7 mouse cellular contexts compared by ENCODE assay signal in the genomic region with DNA sequence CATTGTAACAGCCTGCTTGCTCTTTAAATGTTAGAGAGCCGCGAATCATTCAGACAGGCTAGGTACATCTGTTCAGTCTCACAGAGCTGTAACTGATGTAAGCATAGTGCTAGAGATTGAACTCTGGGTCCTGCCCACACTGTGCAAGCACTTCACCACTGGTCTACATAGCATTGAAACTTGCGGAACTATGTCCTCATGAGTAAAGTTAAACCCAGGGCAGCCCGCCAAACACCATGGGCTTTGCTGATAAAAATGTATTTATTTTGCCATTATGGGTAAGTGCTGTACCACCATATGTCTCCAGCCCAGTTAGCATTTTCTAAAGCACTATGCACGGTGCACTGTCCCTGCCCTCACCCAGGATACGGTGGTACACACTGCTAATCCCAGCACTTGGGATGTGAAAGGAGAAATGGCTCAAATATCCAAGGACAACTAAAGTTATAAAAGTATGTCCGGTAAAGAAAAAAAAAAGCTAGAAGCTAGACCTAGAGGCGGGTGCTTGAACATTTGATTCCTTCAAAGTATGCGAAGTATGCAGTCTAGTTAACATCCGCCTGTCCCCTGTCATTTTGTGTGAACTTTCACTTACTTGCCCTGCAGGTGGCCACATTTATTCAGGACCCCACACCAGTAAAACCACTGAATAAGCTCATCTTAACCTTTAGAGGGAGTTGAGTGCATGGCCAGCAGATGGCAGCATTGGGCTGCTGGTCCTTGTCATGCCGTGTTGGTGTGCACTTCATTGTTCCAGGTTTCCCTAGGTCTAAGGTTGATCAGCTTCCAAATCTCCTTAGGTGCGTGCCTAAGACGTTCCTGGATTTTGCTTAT. TPM values are rescaled to one million over a fixed set of nuclear protein-coding genes. Genes with fewer than 3 reads are reported as not detected.
DNase-seq lines count a peak whose midpoint lies in the region; ATAC-seq lines count a peak whose summit lies in the region.

No protein-coding gene starts in this region.

- ATAC-seq in embryonic facial prominence, embryonic 11.5 days (replicated peaks; ENCODE audit: insufficient number of reproducible peaks, low FRiP score, low TSS enrichment, low read depth): peak; percentile 76; the same call in 1 of the 2 replicates
- peak; percentile 62; the same call in 1 of the 2 replicates for ATAC-seq in limb, embryonic 11.5 days (ENCODE audit: insufficient number of reproducible peaks, low FRiP score, low TSS enrichment, low read depth)
- ATAC-seq in midbrain, embryonic 14.5 days (ENCODE audit: low FRiP score, low TSS enrichment): peak; percentile 83

- H3K4me1 ChIP-seq in embryonic facial prominence, embryonic 11.5 days (ENCODE audit: control insufficient read depth, insufficient read depth, low read length): no peaks in the 10 kb centered on the region
- no peaks in the 10 kb centered on the region for H3K4me1 ChIP-seq in limb, embryonic 11.5 days (ENCODE audit: control insufficient read depth, insufficient read depth, low read length)
- no peaks in the 10 kb centered on the region for H3K4me1 ChIP-seq in midbrain, embryonic 14.5 days (ENCODE audit: control insufficient read depth, insufficient read depth, low read length)

- H3K4me2 ChIP-seq in embryonic facial prominence, embryonic 11.5 days (ENCODE audit: low read depth, low read length): no peak overlapping the region
- H3K4me2 ChIP-seq in limb, embryonic 11.5 days (ENCODE audit: low read depth, severe bottlenecking): no peak overlapping the region
- H3K4me2 ChIP-seq in midbrain, embryonic 14.5 days (ENCODE audit: low read length): no peak overlapping the region

- WGBS in embryonic facial prominence, embryonic 11.5 days: 40% methylated on average over 13 of the region's 13 CpGs
- 53% methylated on average over 13 of the region's 13 CpGs for WGBS in limb, embryonic 11.5 days
- WGBS in midbrain, embryonic 14.5 days: 51% methylated on average over 13 of the region's 13 CpGs

- H3K27ac ChIP-seq in embryonic facial prominence, embryonic 11.5 days (replicated peaks; ENCODE audit: low read depth, low read length): no peak overlapping the region
- no peak overlapping the region for H3K27ac ChIP-seq in limb, embryonic 11.5 days (replicated peaks; ENCODE audit: low read depth, low read length)
- H3K27ac ChIP-seq in midbrain, embryonic 14.5 days (replicated peaks; ENCODE audit: low read depth, low read length): no peak overlapping the region

- H3K36me3 ChIP-seq in embryonic facial prominence, embryonic 11.5 days (replicated peaks; ENCODE audit: control insufficient read depth, insufficient read depth, low read depth, low read length): no peaks in the 10 kb centered on the region
- peaks cover 2% of the 10 kb centered on the region; the same call in 1 of the 2 replicates for H3K36me3 ChIP-seq in limb, embryonic 11.5 days (ENCODE audit: control insufficient read depth, insufficient read depth, low read length)
- H3K36me3 ChIP-seq in midbrain, embryonic 14.5 days (ENCODE audit: control insufficient read depth, insufficient read depth, low read length): no peaks in the 10 kb centered on the region

- no peak overlapping the region for H3K4me3 ChIP-seq in embryonic facial prominence, embryonic 11.5 days (ENCODE audit: low read depth, low read length)
- no peak overlapping the region for H3K4me3 ChIP-seq in limb, embryonic 11.5 days (ENCODE audit: low read depth, low read length)
- H3K4me3 ChIP-seq in midbrain, embryonic 14.5 days (replicated peaks; ENCODE audit: low read depth, low read length): no peak overlapping the region

- H3K9ac ChIP-seq in embryonic facial prominence, embryonic 11.5 days (replicated peaks; ENCODE audit: low read length): no peak overlapping the region
- H3K9ac ChIP-seq in limb, embryonic 11.5 days (ENCODE audit: low read length): no peak overlapping the region
- H3K9ac ChIP-seq in midbrain, embryonic 14.5 days (replicated peaks; ENCODE audit: low read length): no peak overlapping the region

- DNase-seq in adrenal gland, postnatal 14 days: peak; percentile 90
- DNase-seq in embryonic facial prominence, embryonic 11.5 days (ENCODE audit: low spot score): peak; percentile 94
- peak; percentile 85 to 91 for DNase-seq in heart, adult 18-20 months
- peak; percentile 86 for DNase-seq in kidney, adult 18-20 months
- DNase-seq in limb, embryonic 11.5 days (ENCODE audit: low spot score): peak; percentile 94
- peak; percentile 93 for DNase-seq in midbrain, embryonic 14.5 days
- peak; percentile 58 to 80 for DNase-seq in spleen, adult 18-20 months

- H3K9me3 ChIP-seq in embryonic facial prominence, embryonic 11.5 days (replicated peaks; ENCODE audit: control insufficient read depth, low read length): no peaks in the 10 kb centered on the region
- H3K9me3 ChIP-seq in limb, embryonic 11.5 days (ENCODE audit: control insufficient read depth, low read length): no peaks in the 10 kb centered on the region
- H3K9me3 ChIP-seq in midbrain, embryonic 14.5 days (ENCODE audit: control insufficient read depth, low read length): no peaks in the 10 kb centered on the region

- H3K27me3 ChIP-seq in embryonic facial prominence, embryonic 11.5 days (ENCODE audit: control insufficient read depth, insufficient read depth, low read length): no peaks in the 10 kb centered on the region
- H3K27me3 ChIP-seq in limb, embryonic 11.5 days (ENCODE audit: control insufficient read depth, insufficient read depth, low read length): no peaks in the 10 kb centered on the region
- no peaks in the 10 kb centered on the region for H3K27me3 ChIP-seq in midbrain, embryonic 14.5 days (ENCODE audit: control insufficient read depth, insufficient read depth, low read length)

RNA-seq across cellular contexts. Expression of gene Noct, which starts 9.9 kb away (rescaled TPM):
- 28.7 and 44.7 TPM in 2 replicates for total RNA-seq in adrenal gland, postnatal 14 days (2021)
- polyA plus RNA-seq in embryonic facial prominence, embryonic 11.5 days (2014; fragmentation: Nextera tagmentation; extraction: Ambion mirVana): 11.0 and 11.5 TPM in 2 replicates
- 10 to 100 TPM; 42.3 to 52.1 TPM for total RNA-seq in heart, adult 18-20 months (2021)
- 14.0 and 14.1 TPM in 2 replicates for polyA plus RNA-seq in limb, embryonic 11.5 days (2014; fragmentation: Nextera tagmentation; extraction: Ambion mirVana)
- 27.9 and 31.7 TPM in 2 replicates for polyA plus RNA-seq in midbrain, embryonic 14.5 days (2014; fragmentation: Nextera tagmentation; extraction: Ambion mirVana)
